Mouse (Mus musculus) heart, embryonic 12.5 days (tissue): ENCODE measurements around the gene Ccr2. TPM values are rescaled to one million over a fixed set of nuclear protein-coding genes. Genes with fewer than 3 reads are reported as not detected.
"Not testable (repeated sequence)": the region's sequence is repeated elsewhere in the genome, so short reads cannot be mapped to it uniquely, and the experiment has no call there.

Experiments
- ATAC-seq: fragments of 200-750 bp; cut with Nextera tagmentation; 2 replicates; pipeline ENCODE4 v1.8.0; 2017; ENCODE audit warnings: moderate TSS enrichment, moderate library complexity; ENCODE audit not compliant: insufficient number of reproducible peaks, low FRiP score
- H3K27ac ChIP-seq: fragments of 300-500 bp; sonication (generic); 2 replicates; pipeline ENCODE4 v1.5.1; 2016; ENCODE audit warnings: mild to moderate bottlenecking, moderate library complexity; ENCODE audit not compliant: poor library complexity, severe bottlenecking
- H3K27me3 ChIP-seq: fragments of 300-500 bp; sonication (generic); replicated peaks from 2 replicates; pipeline ENCODE4 v1.6.1; 2016; ENCODE audit warnings: mild to moderate bottlenecking, moderate library complexity
- H3K36me3 ChIP-seq: fragments of 300-500 bp; sonication (generic); 2 replicates; pipeline ENCODE4 v1.6.1; 2016; ENCODE audit warnings: mild to moderate bottlenecking, moderate library complexity
- H3K4me1 ChIP-seq: fragments of 300-500 bp; sonication (generic); replicated peaks from 2 replicates; pipeline ENCODE4 v1.6.1; 2016; ENCODE audit warnings: mild to moderate bottlenecking
- H3K4me2 ChIP-seq: fragments of 300-500 bp; sonication (generic); 2 replicates; pipeline ENCODE4 v1.6.1; 2016; ENCODE audit warnings: mild to moderate bottlenecking, moderate library complexity
- H3K4me3 ChIP-seq: fragments of 300-500 bp; sonication (generic); 2 replicates; pipeline ENCODE4 v1.5.1; 2016; ENCODE audit warnings: mild to moderate bottlenecking
- H3K9ac ChIP-seq: fragments of 300-500 bp; sonication (generic); 2 replicates; pipeline ENCODE4 v1.6.1; 2016; ENCODE audit warnings: mild to moderate bottlenecking, moderate library complexity
- H3K9me3 ChIP-seq: fragments of 300-500 bp; sonication (generic); replicated peaks from 2 replicates; pipeline ENCODE4 v1.6.1; 2016; ENCODE audit warnings: mild to moderate bottlenecking, moderate library complexity
- WGBS: fragments of 180-500 bp; shearing (Covaris S2); methylation state at CpG from one replicate; pipeline ENCODE4 v1.1.7; 2016; 5-methylcytosine and 5-hydroxymethylcytosine counted together
- polyA plus RNA-seq: library from polyadenylated mRNA; unstranded; fragments of >200 nt; fragmentation: Nextera tagmentation; extraction: Ambion mirVana; gene quantifications from 2 replicates; pipeline ENCODE4 v1.2.1, GENCODE M21; 2016

Gene Ccr2
- polyA plus RNA-seq, result 0.24 and 0.28 TPM in 2 replicates

GRCm38 (mm10) chr9:124101723-124102122 is at the start of gene Ccr2:
Gene Ccr2 (plus strand): TSS chr9:124101950.
- WGBS, result 76% methylated on average over 4 of the region's 4 CpGs
- no peaks in the 10 kb centered on the region for H3K27me3 ChIP-seq
- no peak within 1 kb of the TSS for H3K9ac ChIP-seq
- ATAC-seq, result no peak
- H3K4me1 ChIP-seq, result no peaks in the 10 kb centered on the region
- H3K9me3 ChIP-seq, result no peaks in the 10 kb centered on the region
- no peaks in the 10 kb centered on the region for H3K36me3 ChIP-seq
- no peak within 1 kb of the TSS for H3K4me3 ChIP-seq
- H3K27ac ChIP-seq, result no peak within 1 kb of the TSS
- H3K4me2 ChIP-seq, result no peak within 1 kb of the TSS

DNA sequence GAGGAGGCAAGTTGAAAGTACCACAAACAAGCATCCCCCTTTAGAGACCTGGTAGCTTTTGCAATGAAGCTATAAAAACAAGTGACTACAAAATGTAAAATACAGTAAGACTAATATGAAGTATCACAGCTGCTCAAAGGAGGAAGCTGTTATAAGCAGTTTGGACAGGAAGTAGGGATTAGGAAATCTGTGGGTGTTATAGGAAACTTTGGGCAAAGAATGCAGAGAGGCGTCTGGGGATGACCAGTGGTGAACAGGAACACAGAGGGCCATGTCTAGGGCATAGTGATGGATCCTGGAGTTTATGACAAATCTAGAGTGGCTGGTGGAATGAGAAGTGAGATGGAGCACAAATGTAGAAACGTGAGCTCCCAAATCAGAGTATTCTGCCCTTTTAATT is 48.2 kb upstream of the Ccr2 start:
- Histone ChIP-seq H3K4me1 (no peaks in the 10 kb centered on the region), H3K36me3 (no peaks in the 10 kb centered on the region), H3K4me2 (no peak overlapping the region), H3K27me3 (no peaks in the 10 kb centered on the region), H3K27ac (no peak overlapping the region), H3K9me3 (no peaks in the 10 kb centered on the region), H3K4me3 (no peak overlapping the region), H3K9ac (no peak overlapping the region)
- WGBS, result 50% methylated on average over 2 of the region's 2 CpGs
- no peak for ATAC-seq

- Histone ChIP-seq H3K4me2 (no peak overlapping the region), H3K4me1 (no peaks in the 10 kb centered on the region), H3K27me3 (no peaks in the 10 kb centered on the region), H3K9ac (no peak overlapping the region), H3K9me3 (no peaks in the 10 kb centered on the region), H3K4me3 (no peak overlapping the region), H3K27ac (no peak overlapping the region), H3K36me3 (no peaks in the 10 kb centered on the region)
- WGBS, result 68% methylated on average over 3 of the region's 3 CpGs
- ATAC-seq, result no peak
Measured at GRCm38 (mm10) chr9:124056158-124056709, 45.5 kb upstream of the Ccr2 start.

- Histone ChIP-seq H3K4me2 (no peak overlapping the region), H3K9ac (no peak overlapping the region), H3K27me3 (no peaks in the 10 kb centered on the region), H3K4me3 (no peak overlapping the region), H3K36me3 (no peaks in the 10 kb centered on the region), H3K9me3 (no peaks in the 10 kb centered on the region), H3K27ac (no peak overlapping the region), H3K4me1 (no peaks in the 10 kb centered on the region)
- 55% methylated on average over 2 of the region's 2 CpGs for WGBS
- no peak for ATAC-seq
Measured at GRCm38 (mm10) chr9:124059660-124060352, 41.9 kb upstream of the Ccr2 start.

DNA sequence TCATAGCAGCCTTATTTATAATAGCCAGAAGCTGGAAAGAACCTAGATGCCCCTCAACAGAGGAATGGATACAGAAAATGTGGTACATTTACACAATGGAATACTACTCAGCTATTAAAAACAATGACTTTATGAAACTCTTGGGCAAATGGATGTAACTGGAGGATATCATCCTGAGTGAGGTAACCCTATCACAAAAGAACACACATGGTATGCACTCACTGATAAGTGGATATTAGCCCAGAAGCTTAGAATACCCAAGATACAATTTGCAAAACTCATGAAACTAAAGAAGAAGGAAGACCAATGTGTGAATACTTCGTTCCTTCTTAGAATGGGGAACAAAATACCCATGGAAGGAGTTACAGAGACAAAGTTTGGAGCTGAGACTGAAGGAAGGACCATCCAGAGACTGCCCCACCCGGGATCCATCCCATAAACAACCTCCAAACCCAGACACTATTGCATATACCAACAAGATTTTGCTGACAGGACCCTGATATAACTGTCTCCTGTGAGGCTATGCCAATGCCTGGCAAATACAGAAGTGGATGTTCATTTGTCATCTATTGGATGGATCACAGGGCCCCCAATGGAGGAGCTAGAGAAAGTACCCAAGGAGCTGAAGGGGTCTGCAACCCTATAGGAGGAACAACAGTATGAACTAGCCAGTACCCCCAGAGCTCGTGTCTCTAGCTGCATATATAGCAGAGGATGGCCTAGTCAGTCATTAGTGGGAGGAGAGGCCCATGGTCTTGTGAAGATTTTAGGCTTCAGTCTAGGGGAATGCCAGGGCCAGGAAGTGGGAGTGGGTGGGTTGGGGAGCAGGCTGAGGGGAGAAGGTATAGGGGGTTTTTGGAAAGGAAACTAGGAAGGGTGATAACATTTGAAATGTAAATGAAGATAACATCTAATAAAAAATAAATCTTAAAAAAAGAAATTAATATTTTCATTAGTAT is 40.0 kb upstream of the Ccr2 start:
- H3K27ac ChIP-seq, H3K4me1 ChIP-seq: not testable (repeated sequence)

DNA sequence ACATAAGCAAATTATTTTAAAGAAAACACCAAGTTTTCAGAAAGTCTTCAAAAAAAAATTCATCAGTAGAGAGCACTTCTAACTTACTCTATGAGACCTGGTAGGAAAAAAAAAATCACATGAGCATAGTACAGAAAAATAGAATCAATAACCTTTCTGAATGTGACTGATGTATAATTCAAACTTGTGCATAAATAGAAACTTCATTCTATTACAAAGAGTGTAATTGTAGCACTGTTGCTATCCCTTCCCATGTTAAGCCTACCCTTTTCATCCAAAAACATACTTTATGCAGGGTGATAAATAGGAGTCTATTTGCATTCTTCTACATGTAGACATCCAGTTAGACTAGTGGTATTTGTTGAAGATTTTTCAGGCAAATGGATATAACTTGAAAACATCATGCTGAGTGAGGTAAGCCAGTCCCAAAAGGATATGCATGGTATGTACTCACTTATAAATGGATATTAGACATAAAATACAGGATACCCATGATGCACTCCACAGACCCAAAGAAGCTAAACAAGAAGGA is 35.1 kb upstream of the Ccr2 start:
- H3K9me3 ChIP-seq, result no peaks in the 10 kb centered on the region
- H3K4me3 ChIP-seq, result no peak overlapping the region
- no peaks in the 10 kb centered on the region for H3K4me1 ChIP-seq
- no peaks in the 10 kb centered on the region for H3K36me3 ChIP-seq
- H3K27me3 ChIP-seq, result no peaks in the 10 kb centered on the region
- ATAC-seq, result no peak
- H3K27ac ChIP-seq, result no peak overlapping the region
- no peak overlapping the region for H3K4me2 ChIP-seq
- H3K9ac ChIP-seq, result no peak overlapping the region

More for the DNA sequence above, 40.0 kb upstream of the Ccr2 start:
- not testable (repeated sequence) for H3K36me3 ChIP-seq, H3K27me3 ChIP-seq, H3K4me2 ChIP-seq, H3K4me3 ChIP-seq, ATAC-seq, H3K9ac ChIP-seq, H3K9me3 ChIP-seq
- 52% methylated on average over 3 of the region's 3 CpGs for WGBS

GRCm38 (mm10) chr9:124068098-124069058 is 33.4 kb upstream of the Ccr2 start:
- no peak overlapping the region for H3K4me2 ChIP-seq
- 49% methylated on average over 2 of the region's 2 CpGs for WGBS
- no peak for ATAC-seq

GRCm38 (mm10) chr9:124071506-124071905 is 30.2 kb upstream of the Ccr2 start:
- H3K4me1 ChIP-seq, result no peaks in the 10 kb centered on the region
- H3K4me3 ChIP-seq, result no peak overlapping the region
- H3K27me3 ChIP-seq, result no peaks in the 10 kb centered on the region
- H3K27ac ChIP-seq, result no peak overlapping the region
- no peak overlapping the region for H3K9ac ChIP-seq
- no peak for ATAC-seq
- 77% methylated on average over 1 of the region's 1 CpGs for WGBS
- no peaks in the 10 kb centered on the region for H3K9me3 ChIP-seq
- H3K4me2 ChIP-seq, result no peak overlapping the region
- no peaks in the 10 kb centered on the region for H3K36me3 ChIP-seq

More at GRCm38 (mm10) chr9:124068098-124069058, 33.4 kb upstream of the Ccr2 start:
- H3K4me3 ChIP-seq, result no peak overlapping the region
- no peaks in the 10 kb centered on the region for H3K36me3 ChIP-seq
- H3K4me1 ChIP-seq, result no peaks in the 10 kb centered on the region
- H3K27me3 ChIP-seq, result no peaks in the 10 kb centered on the region
- H3K9ac ChIP-seq, result no peak overlapping the region
- H3K27ac ChIP-seq, result no peak overlapping the region
- no peaks in the 10 kb centered on the region for H3K9me3 ChIP-seq

DNA sequence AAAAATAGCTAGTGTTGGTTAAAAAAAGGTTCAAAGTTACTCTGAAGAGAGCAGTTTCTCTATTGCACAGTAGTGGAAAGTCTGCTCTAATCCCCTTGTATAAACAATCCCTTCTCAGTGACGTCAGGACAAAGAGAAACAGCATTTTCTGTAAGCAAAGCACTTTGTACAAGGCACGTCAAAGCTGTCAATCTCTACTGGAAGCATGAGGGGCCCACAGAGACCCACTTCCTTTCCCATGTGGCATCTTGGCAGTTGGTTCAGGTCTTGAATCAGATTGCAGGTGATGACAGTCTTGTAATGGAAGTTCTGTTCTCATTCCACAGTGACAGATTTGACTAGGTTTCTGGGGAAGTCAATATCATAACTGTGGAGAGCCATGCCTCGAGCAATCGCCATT is 21.9 kb upstream of the Ccr2 start:
- no peak overlapping the region for H3K4me2 ChIP-seq
- no peaks in the 10 kb centered on the region for H3K36me3 ChIP-seq
- ATAC-seq, result no peak
- no peak overlapping the region for H3K27ac ChIP-seq
- no peaks in the 10 kb centered on the region for H3K9me3 ChIP-seq
- WGBS, result 53% methylated on average over 4 of the region's 4 CpGs
- no peak overlapping the region for H3K9ac ChIP-seq
- H3K4me1 ChIP-seq, result no peaks in the 10 kb centered on the region
- no peak overlapping the region for H3K4me3 ChIP-seq
- no peaks in the 10 kb centered on the region for H3K27me3 ChIP-seq

- H3K4me3 ChIP-seq, H3K4me2 ChIP-seq, H3K9ac ChIP-seq, H3K4me1 ChIP-seq, ATAC-seq, H3K36me3 ChIP-seq, H3K27ac ChIP-seq, H3K27me3 ChIP-seq, H3K9me3 ChIP-seq: not testable (repeated sequence)
- WGBS, result 92% methylated on average over 13 of the region's 13 CpGs
Measured at GRCm38 (mm10) chr9:124080471-124080870, 21.3 kb upstream of the Ccr2 start.
